Mouse (Mus musculus): ENCODE measurements around the gene Hdgf. TPM values are rescaled to one million over a fixed set of nuclear protein-coding genes. Genes with fewer than 3 reads are reported as not detected.

Gene Hdgf
- polyA plus RNA-seq, 1 experiment: 169 TPM

DNA sequence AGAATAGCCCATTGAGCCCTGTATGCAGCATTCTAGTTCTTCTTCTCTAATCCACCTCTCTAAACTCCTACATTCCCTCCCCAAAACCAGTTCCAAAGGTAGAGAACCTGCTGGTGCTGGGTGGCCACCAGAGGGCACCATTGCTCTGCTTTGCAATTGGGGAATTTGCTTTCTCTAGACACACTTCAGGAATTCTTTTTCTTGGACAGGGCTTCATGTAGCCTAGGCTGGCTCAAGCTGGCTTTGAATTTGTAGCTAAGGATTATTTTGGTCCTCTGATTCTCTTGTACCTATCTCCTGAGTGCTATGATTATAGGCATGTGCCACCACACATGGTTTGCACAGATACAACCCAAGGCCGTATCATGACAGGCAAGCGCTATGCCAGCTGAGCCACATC, 29.7 kb downstream of the Hdgf start:
- H3K4me1 ChIP-seq (ENCODE audit: control insufficient read depth, insufficient read depth, low read length): peaks cover 2% of the 10 kb centered on the region
- peak; percentile 93 for TF ChIP-seq CTCF (IDR thresholded peaks at IDR 0.05; ENCODE audit: extremely low read depth, insufficient read depth, low read length)
- no peak for TF ChIP-seq POLR2A (IDR thresholded peaks at IDR 0.05; ENCODE audit: extremely low read depth, insufficient read depth, low read length)
- H3K27ac ChIP-seq (ENCODE audit: insufficient read depth, low read length): no peak overlapping the region
- no peak overlapping the region for H3K4me3 ChIP-seq (ENCODE audit: insufficient read depth, low read length)

DNA sequence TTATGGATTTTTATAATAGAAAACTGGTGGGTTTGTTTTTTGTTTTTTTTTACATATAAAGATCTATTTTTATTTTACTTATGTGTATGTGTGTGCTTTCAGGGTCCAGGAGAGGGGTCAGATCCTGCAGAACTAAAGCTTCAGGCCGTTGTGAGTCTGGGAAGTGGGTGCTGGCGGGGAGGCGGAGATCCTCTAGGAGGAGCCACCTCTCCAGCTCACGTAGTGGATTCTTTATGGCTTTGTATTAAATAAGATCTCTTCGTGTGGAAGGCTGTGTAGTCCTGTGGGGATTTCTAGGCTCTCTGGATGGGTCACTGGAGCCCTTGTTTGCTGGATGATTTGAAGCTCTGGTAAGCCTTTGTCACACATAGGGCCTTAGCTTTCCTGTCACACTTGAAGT, 34.5 kb downstream of the Hdgf start:
- H3K4me1 ChIP-seq (ENCODE audit: control insufficient read depth, insufficient read depth, low read length): no peaks in the 10 kb centered on the region
- TF ChIP-seq POLR2A (IDR thresholded peaks at IDR 0.05; ENCODE audit: extremely low read depth, insufficient read depth, low read length) (no peak), CTCF (IDR thresholded peaks at IDR 0.05; ENCODE audit: extremely low read depth, insufficient read depth, low read length) (no peak)
- no peak overlapping the region for H3K4me3 ChIP-seq (ENCODE audit: insufficient read depth, low read length)
- no peak overlapping the region for H3K27ac ChIP-seq (ENCODE audit: insufficient read depth, low read length)

DNA sequence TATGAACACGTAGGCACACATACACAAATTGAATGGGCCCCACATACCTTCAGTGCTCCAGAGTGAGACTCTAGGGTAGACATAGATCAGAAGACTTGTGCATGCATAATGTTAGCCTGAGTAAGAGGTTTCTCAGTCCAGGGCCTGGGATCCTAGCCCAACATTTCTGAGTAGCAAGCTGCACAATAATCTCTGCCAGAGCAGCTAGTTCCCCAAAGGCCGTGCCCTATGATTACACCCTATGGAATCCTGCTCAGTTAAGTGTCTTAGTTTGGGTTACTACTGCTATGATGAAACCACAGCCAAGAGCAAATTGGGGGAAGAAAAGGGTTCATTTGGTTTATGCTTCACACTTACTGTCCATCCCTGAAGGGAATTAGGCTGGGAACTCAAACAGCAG, 36.4 kb downstream of the Hdgf start:
- Histone ChIP-seq H3K4me3 (ENCODE audit: insufficient read depth, low read length) (no peak overlapping the region), H3K27ac (ENCODE audit: insufficient read depth, low read length) (no peak overlapping the region), H3K4me1 (ENCODE audit: control insufficient read depth, insufficient read depth, low read length) (peaks cover 3% of the 10 kb centered on the region; the same call in 1 of the 2 replicates)
- TF ChIP-seq CTCF (IDR thresholded peaks at IDR 0.05; ENCODE audit: extremely low read depth, insufficient read depth, low read length) (no peak), POLR2A (IDR thresholded peaks at IDR 0.05; ENCODE audit: extremely low read depth, insufficient read depth, low read length) (no peak)

DNA sequence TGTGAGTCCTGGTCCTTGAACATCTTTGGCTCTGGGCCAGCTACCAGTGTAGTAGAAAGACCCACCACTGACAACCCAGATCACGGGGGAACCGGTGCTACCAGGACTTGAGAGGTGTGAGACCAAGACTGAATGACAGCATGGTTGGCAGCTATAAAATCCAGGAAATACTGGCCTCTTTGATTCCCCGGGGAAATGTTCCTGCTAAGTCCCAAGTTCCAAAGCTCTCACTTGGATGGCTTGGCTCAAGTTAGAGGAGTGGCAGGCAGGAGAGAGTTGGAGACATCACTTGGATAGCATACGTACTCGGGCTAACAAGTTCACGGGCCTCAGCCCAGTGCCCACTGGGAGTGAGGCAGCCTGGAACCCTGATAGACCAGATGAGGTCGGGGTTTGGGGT, 37.5 kb downstream of the Hdgf start:
- TF ChIP-seq POLR2A (IDR thresholded peaks at IDR 0.05; ENCODE audit: extremely low read depth, insufficient read depth, low read length): no peak
- H3K4me1 ChIP-seq (ENCODE audit: control insufficient read depth, insufficient read depth, low read length): peaks cover 3% of the 10 kb centered on the region; the same call in 1 of the 2 replicates
- no peak overlapping the region for H3K27ac ChIP-seq (ENCODE audit: insufficient read depth, low read length)
- no peak overlapping the region for H3K4me3 ChIP-seq (ENCODE audit: insufficient read depth, low read length)

DNA sequence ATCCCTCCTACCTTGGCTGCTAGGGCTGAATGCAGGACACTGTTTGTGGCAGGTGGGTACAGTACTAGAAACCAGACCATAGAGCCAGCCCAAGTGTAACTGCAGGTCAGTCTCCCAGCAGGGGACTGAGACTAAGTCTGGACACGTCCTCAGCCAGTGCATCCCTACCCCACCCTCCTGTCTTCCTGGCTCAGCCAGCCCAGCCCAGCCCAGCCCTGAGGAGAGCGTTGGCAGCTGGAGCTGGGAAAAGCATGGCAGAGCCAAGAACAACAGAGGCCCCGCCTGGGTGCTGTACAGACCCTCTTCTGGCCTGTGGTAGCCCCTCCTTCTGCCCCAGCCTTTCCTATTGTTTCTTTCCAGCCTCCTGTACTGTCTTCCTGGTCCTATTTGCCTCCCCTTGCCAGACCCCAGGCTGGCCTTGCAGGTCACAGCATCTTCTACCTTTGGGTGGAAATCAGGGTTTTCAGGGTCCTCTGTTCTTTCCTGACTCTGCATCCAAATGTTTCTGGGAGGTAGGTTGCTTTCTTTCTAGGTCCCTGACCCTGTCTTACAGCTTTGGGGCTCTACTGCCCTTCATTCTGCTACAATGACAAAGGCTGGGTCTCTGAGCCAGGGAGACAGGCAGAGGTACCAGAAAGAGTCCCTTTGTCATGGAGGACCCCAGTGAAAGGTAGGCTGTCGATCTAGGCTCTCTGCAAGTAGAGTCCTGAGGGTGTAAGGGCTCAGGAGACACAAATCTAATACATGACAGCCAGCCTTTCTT, 38.9 kb downstream of the Hdgf start:
- no peak overlapping the region for H3K4me3 ChIP-seq (ENCODE audit: insufficient read depth, low read length)
- TF ChIP-seq POLR2A (IDR thresholded peaks at IDR 0.05; ENCODE audit: extremely low read depth, insufficient read depth, low read length) (no peak), CTCF (IDR thresholded peaks at IDR 0.05; ENCODE audit: extremely low read depth, insufficient read depth, low read length) (no peak)
- H3K27ac ChIP-seq (ENCODE audit: insufficient read depth, low read length): no peak overlapping the region
- peaks cover 3% of the 10 kb centered on the region; the same call in 1 of the 2 replicates for H3K4me1 ChIP-seq (ENCODE audit: control insufficient read depth, insufficient read depth, low read length)

DNA sequence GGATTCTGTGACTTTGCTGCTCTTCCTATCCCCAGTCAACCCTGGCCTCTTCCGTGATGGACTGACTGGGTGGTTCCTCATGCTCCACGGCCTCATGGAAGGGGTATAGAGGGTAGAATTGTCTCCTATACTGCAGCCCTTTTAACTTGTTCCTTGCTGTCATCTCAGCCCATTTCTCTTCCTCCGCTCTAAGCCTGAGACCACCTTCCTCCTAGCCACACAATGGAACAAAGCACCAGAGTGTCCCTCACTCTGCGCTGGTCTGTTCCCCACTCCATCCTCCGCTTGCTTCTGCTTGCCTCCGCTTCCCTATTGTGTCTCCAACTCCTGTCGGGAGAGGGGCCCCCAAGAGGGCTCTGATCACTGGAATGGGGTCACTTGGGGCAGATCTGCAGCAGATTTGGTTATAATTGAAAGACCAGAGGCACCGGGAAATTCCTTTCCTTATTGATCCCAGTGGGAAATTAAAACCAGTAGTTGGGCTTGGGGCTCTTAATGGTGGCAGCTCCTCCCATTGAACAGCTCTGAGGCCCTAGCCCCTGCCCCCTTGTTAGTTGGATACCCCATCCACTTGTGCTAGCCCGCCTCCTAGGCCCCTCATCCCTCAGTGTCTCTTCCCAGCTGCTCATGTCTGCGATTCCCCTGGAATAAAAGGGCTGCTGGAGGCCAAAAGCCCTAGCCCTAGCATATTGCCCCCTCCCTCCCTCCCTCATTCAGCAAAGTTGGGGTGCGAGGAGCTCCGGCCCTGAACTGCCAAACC, 39.8 kb downstream of the Hdgf start:
- TF ChIP-seq CTCF (IDR thresholded peaks at IDR 0.05; ENCODE audit: extremely low read depth, insufficient read depth, low read length): no peak
- TF ChIP-seq POLR2A (IDR thresholded peaks at IDR 0.05; ENCODE audit: extremely low read depth, insufficient read depth, low read length): no peak
- H3K27ac ChIP-seq (ENCODE audit: insufficient read depth, low read length): no peak overlapping the region
- H3K4me1 ChIP-seq (ENCODE audit: control insufficient read depth, insufficient read depth, low read length): peaks cover 3% of the 10 kb centered on the region; the same call in 1 of the 2 replicates
- H3K4me3 ChIP-seq (ENCODE audit: insufficient read depth, low read length): no peak overlapping the region

DNA sequence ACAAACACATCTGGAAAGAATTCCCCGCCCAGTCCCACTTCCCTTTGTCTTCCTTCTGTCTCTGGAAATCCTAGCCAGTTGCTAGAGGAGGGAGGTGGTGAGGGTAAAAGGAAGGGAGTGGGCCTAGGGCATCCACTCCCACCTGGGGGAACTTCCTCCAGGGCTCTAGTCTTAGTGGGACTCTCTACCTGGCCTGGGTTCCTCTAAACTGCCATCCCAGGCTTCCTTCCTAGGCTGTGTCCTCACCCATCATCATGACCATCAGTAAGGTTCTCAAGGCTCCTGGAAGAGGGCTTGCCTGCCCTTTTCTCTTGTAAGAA, 40.4 kb downstream of the Hdgf start:
- no peak for TF ChIP-seq POLR2A (IDR thresholded peaks at IDR 0.05; ENCODE audit: extremely low read depth, insufficient read depth, low read length)
- Histone ChIP-seq H3K4me1 (ENCODE audit: control insufficient read depth, insufficient read depth, low read length) (peaks cover 3% of the 10 kb centered on the region; the same call in 1 of the 2 replicates), H3K4me3 (ENCODE audit: insufficient read depth, low read length) (no peak overlapping the region), H3K27ac (ENCODE audit: insufficient read depth, low read length) (no peak overlapping the region)

DNA sequence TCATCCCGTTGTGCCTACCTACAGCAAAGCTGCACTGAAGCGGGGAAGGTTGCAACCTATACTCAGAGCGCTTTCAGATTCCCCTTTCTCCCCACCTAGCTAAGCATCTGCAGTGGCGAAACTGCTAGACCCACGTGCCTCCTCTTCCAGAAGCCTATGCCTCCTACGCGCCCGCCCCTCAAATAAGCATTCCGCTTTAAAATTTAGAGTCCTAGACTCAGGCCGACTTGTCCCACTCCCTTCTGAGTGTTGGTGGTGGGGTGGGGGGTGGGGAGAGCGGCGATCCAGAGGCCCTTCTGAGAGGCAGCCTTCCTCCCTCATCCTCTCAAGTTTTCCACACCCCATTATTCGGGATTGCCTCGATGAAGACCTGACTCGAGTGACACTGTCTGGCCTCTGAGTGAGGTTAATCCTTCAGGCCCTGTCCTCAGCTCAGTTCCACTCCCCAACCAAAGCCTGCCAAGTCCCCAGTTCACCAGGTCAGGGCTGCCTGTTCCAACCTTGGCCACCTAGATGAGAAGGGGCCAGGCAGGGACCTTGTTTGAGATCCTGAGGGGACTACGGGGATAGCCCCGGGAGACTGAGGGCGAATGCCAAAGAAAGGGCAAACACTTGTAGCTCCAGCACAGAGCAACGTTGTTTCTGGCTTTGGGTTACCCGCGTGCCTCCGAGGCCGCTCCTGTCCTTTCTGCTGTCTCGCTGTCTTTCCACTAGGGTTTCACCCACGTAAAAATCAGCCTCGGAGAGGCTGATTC, 41.1 kb downstream of the Hdgf start:
- H3K4me1 ChIP-seq (ENCODE audit: control insufficient read depth, insufficient read depth, low read length): peaks cover 3% of the 10 kb centered on the region; the same call in 1 of the 2 replicates
- no peak for TF ChIP-seq POLR2A (IDR thresholded peaks at IDR 0.05; ENCODE audit: extremely low read depth, insufficient read depth, low read length)
- no peak for TF ChIP-seq CTCF (IDR thresholded peaks at IDR 0.05; ENCODE audit: extremely low read depth, insufficient read depth, low read length)
- H3K27ac ChIP-seq (ENCODE audit: insufficient read depth, low read length): no peak overlapping the region
- H3K4me3 ChIP-seq (ENCODE audit: insufficient read depth, low read length): no peak overlapping the region

DNA sequence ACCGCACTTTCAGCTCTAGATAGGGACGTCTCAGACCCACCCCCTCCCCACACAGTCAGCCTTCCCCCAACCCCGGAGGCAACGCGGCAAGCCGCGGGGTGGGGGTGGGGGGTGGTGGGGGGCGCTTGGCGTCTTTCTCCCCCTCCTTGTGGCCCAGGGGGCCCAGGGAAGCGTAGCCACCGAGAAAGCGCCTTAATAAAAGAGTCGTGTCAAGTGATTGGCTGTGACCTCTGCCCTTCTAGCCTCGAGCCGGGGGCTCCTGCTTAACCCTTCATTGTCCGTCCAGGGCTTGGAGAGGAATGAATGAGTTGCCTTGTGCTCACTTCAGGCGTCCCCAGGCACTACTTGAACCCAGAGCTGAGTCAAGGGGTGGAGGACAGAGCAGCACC, 41.7 kb downstream of the Hdgf start:
- TF ChIP-seq CTCF (IDR thresholded peaks at IDR 0.05; ENCODE audit: extremely low read depth, insufficient read depth, low read length): no peak
- no peak for TF ChIP-seq POLR2A (IDR thresholded peaks at IDR 0.05; ENCODE audit: extremely low read depth, insufficient read depth, low read length)
- Histone ChIP-seq H3K4me1 (ENCODE audit: control insufficient read depth, insufficient read depth, low read length) (peaks cover 3% of the 10 kb centered on the region; the same call in 1 of the 2 replicates), H3K27ac (ENCODE audit: insufficient read depth, low read length) (no peak overlapping the region), H3K4me3 (ENCODE audit: insufficient read depth, low read length) (peak overlapping the region; percentile 15; the same call in 1 of the 2 replicates)

All from cortical plate, adult 2 months (tissue).